ENCODE assay signal across 26 mouse cellular contexts in the genomic region with DNA sequence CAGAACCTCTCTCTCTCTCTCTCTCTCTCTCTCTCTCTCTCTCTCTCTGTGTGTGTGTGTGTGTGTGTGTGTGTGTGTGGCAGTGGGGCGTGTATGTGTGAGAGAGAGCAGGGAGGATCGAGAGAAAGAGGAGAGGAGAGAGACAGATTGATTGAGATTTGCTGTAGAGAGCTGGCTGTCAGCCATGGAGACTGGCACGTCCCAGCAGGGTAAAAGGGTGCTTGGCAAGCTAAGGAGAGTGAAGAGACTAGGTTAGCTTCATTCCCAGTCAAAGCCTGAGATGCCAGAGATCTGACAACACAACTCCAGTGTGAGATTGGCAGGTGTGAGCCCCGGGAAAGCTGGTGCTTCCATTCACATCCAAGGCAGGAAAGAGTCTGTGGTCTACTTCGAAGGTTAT. TPM values are rescaled to one million over a fixed set of nuclear protein-coding genes. Genes with fewer than 3 reads are reported as not detected.
DNase-seq lines count a peak whose midpoint lies in the region; ATAC-seq and TF ChIP-seq lines count a peak whose summit lies in the region.
"Had no signal": no experiment of that assay in that cellular context is flagged by ENCODE, and none has a peak within 500 bp of the region (broad histone marks: within the 10 kb centered on the region; RNA-seq: fewer than 3 reads in every experiment).

No protein-coding gene starts in this region.

- peak; percentile 16 for DNase-seq in adrenal gland, postnatal 10 days
- no peak for DNase-seq in adrenal gland, adult 8-10 months
- peak; percentile 87 for DNase-seq in forebrain, embryonic 14.5 days (ENCODE audit: low spot score)
- DNase-seq in forebrain, embryonic 10.5 days (ENCODE audit: extremely low spot score, low spot score) = no peak
- no peak for DNase-seq in liver, postnatal 0 days
- peak; percentile 67 for DNase-seq in adipocyte (ENCODE audit: low spot score)
- no peak for DNase-seq in yolk sac, embryonic 10.5 days (ENCODE audit: low spot score)
- DNase-seq: cerebellum, adult 11 months; cerebellum, adult 9-10 months; gastrocnemius, postnatal 14 days; heart, postnatal 14 days; kidney, adult 11 months; liver; lung, adult 18-20 months had no signal

- no peak for TF ChIP-seq CTCF in liver, postnatal 0 days (IDR thresholded peaks at IDR 0.05; ENCODE audit: low read depth)

- TF ChIP-seq EP300 in liver, postnatal 0 days (IDR thresholded peaks at IDR 0.05; ENCODE audit: low read depth) = no peak

- no peak overlapping the region for H3K9ac ChIP-seq in forebrain, embryonic 14.5 days (ENCODE audit: low read length)
- H3K9ac ChIP-seq in liver, embryonic 16.5 days (ENCODE audit: low read depth, low read length) = 0 out of 2 replicates have a peak overlapping the region, but pooled peaks have one; percentile 7
- no peak overlapping the region for H3K9ac ChIP-seq in liver, postnatal 0 days (replicated peaks)
- H3K9ac ChIP-seq: hindbrain, embryonic 15.5 days; midbrain, embryonic 13.5 days; stomach, embryonic 15.5 days had no signal

- no peaks in the 10 kb centered on the region for H3K9me3 ChIP-seq in forebrain, embryonic 14.5 days (replicated peaks; ENCODE audit: control insufficient read depth, low read length)
- no peaks in the 10 kb centered on the region for H3K9me3 ChIP-seq in forebrain, embryonic 10.5 days
- no peaks in the 10 kb centered on the region for H3K9me3 ChIP-seq in liver, embryonic 16.5 days (replicated peaks; ENCODE audit: control insufficient read depth, low read length)
- H3K9me3 ChIP-seq in liver, postnatal 0 days (ENCODE audit: low read length) = no peaks in the 10 kb centered on the region
- H3K9me3 ChIP-seq: hindbrain, embryonic 10.5 days; hindbrain, embryonic 15.5 days; midbrain, embryonic 13.5 days; stomach, embryonic 15.5 days had no signal

- H3K4me2 ChIP-seq in forebrain, embryonic 14.5 days (ENCODE audit: low read length) = no peak overlapping the region
- no peak overlapping the region for H3K4me2 ChIP-seq in liver, embryonic 16.5 days (ENCODE audit: low read depth, low read length)
- H3K4me2 ChIP-seq in liver, postnatal 0 days (ENCODE audit: low read depth, low read length) = no peak overlapping the region
- H3K4me2 ChIP-seq: hindbrain, embryonic 15.5 days; midbrain, embryonic 13.5 days; stomach, embryonic 15.5 days had no signal

- no peak overlapping the region; the same call in 1 of the 2 replicates for H3K27ac ChIP-seq in forebrain, embryonic 14.5 days (ENCODE audit: low read depth, low read length)
- H3K27ac ChIP-seq in forebrain, embryonic 10.5 days = no peak overlapping the region
- no peak overlapping the region for H3K27ac ChIP-seq in liver, embryonic 16.5 days (ENCODE audit: low read length)
- no peak overlapping the region for H3K27ac ChIP-seq in liver, postnatal 0 days (ENCODE audit: low read depth)
- H3K27ac ChIP-seq: hindbrain, embryonic 10.5 days; hindbrain, embryonic 15.5 days; layer of hippocampus, adult 2 months; macrophage; midbrain, embryonic 13.5 days; stomach, embryonic 15.5 days had no signal

- H3K4me1 ChIP-seq in forebrain, embryonic 14.5 days (ENCODE audit: control insufficient read depth, insufficient read depth, low read length) = no peaks in the 10 kb centered on the region
- H3K4me1 ChIP-seq in forebrain, embryonic 10.5 days = peaks cover 13% of the 10 kb centered on the region
- peaks cover 4% of the 10 kb centered on the region; the same call in 1 of the 2 replicates for H3K4me1 ChIP-seq in liver, embryonic 16.5 days (ENCODE audit: control insufficient read depth, low read depth, low read length)
- H3K4me1 ChIP-seq in liver, postnatal 0 days (ENCODE audit: insufficient read depth) = no peaks in the 10 kb centered on the region
- H3K4me1 ChIP-seq: stomach, embryonic 15.5 days had no signal

- ATAC-seq in forebrain, embryonic 14.5 days = peak; percentile 89
- no peak for ATAC-seq in liver, embryonic 16.5 days (ENCODE audit: low read depth)
- ATAC-seq in liver, postnatal 0 days = no peak
- ATAC-seq: activated CD4-positive, CD25-positive, alpha-beta regulatory T cell, adult 4 months; inflammation-experienced regulatory T-cells, adult 6 months; lung, postnatal 0 days; midbrain, embryonic 13.5 days had no signal

- WGBS in forebrain, embryonic 14.5 days = 46% methylated on average over 5 of the region's 5 CpGs
- WGBS in forebrain, embryonic 10.5 days = 75% methylated on average over 5 of the region's 5 CpGs
- WGBS in liver, embryonic 16.5 days (ENCODE audit: insufficient replicate concordance) = 34% methylated on average over 5 of the region's 5 CpGs
- WGBS in liver, postnatal 0 days (ENCODE audit: insufficient replicate concordance) = 49% methylated on average over 5 of the region's 5 CpGs

- no peaks in the 10 kb centered on the region for H3K27me3 ChIP-seq in forebrain, embryonic 14.5 days (replicated peaks; ENCODE audit: control insufficient read depth, insufficient read depth, low read length)
- no peaks in the 10 kb centered on the region for H3K27me3 ChIP-seq in forebrain, embryonic 10.5 days (ENCODE audit: poor library complexity, severe bottlenecking)
- no peaks in the 10 kb centered on the region for H3K27me3 ChIP-seq in liver, embryonic 16.5 days (ENCODE audit: control insufficient read depth, insufficient read depth, low read depth, low read length)
- H3K27me3 ChIP-seq in liver, postnatal 0 days (ENCODE audit: insufficient read depth, low read length) = no peaks in the 10 kb centered on the region
- H3K27me3 ChIP-seq: CH12.LX; hindbrain, embryonic 15.5 days; midbrain, embryonic 13.5 days; stomach, embryonic 15.5 days had no signal

- H3K36me3 ChIP-seq in forebrain, embryonic 14.5 days (ENCODE audit: control insufficient read depth, insufficient read depth, low read length) = no peaks in the 10 kb centered on the region
- H3K36me3 ChIP-seq in forebrain, embryonic 10.5 days (replicated peaks) = no peaks in the 10 kb centered on the region
- H3K36me3 ChIP-seq in liver, embryonic 16.5 days (ENCODE audit: control insufficient read depth, insufficient read depth) = no peaks in the 10 kb centered on the region
- no peaks in the 10 kb centered on the region for H3K36me3 ChIP-seq in liver, postnatal 0 days (replicated peaks; ENCODE audit: insufficient read depth, low read length)
- H3K36me3 ChIP-seq: hindbrain, embryonic 10.5 days; hindbrain, embryonic 15.5 days; midbrain, embryonic 13.5 days; stomach, embryonic 15.5 days had no signal

- H3K4me3 ChIP-seq in forebrain, embryonic 14.5 days (ENCODE audit: low read depth, low read length) = no peak overlapping the region
- no peak overlapping the region for H3K4me3 ChIP-seq in forebrain, embryonic 10.5 days
- H3K4me3 ChIP-seq in liver, embryonic 16.5 days (ENCODE audit: low read depth, low read length) = no peak overlapping the region
- no peak overlapping the region for H3K4me3 ChIP-seq in liver, postnatal 0 days (ENCODE audit: low read depth, low read length)
- H3K4me3 ChIP-seq: erythroblast, embryonic 14.5 days; hindbrain, embryonic 10.5 days; hindbrain, embryonic 15.5 days; layer of hippocampus, adult 2 months; midbrain, embryonic 13.5 days; stomach, embryonic 15.5 days had no signal

RNA-seq across cellular contexts. Expression of a gene that starts 21.5 kb away (rescaled TPM):
- total RNA-seq in adrenal gland, postnatal 10 days (2021) = 10 to 100 TPM; 39.4 to 40.1 TPM
- 10 to 100 TPM; 38.9 to 45.9 (median 43.5) TPM for total RNA-seq in adrenal gland, adult 8-10 months (2022)
- polyA plus RNA-seq in forebrain, embryonic 14.5 days (2014; fragmentation: Nextera tagmentation; extraction: Ambion mirVana) = 87.5 and 93.9 TPM in 2 replicates
- polyA plus RNA-seq in forebrain, embryonic 10.5 days (2016; fragmentation: Nextera tagmentation; extraction: Ambion mirVana) = 127 and 139 TPM in 2 replicates
- 103 and 118 TPM in 2 replicates for polyA plus RNA-seq in liver, embryonic 16.5 days (2015; fragmentation: Nextera tagmentation; extraction: Ambion mirVana)
- 62.2 and 72.1 TPM in 2 replicates for polyA plus RNA-seq in liver, postnatal 0 days (2015; fragmentation: Nextera tagmentation; extraction: Ambion mirVana)

Comparison
In these comparisons a context has a peak if more than half of its experiments do, and no peak if none do; other contexts are left out.
1. DNase-seq: peak in adrenal gland, postnatal 10 days (single experiment), forebrain, embryonic 14.5 days (single experiment) and adipocyte (single experiment); none in adrenal gland, adult 8-10 months (single experiment), forebrain, embryonic 10.5 days (single experiment), liver, postnatal 0 days (single experiment) and yolk sac, embryonic 10.5 days (single experiment).